Mouse (Mus musculus) cerebellum, adult (tissue): ENCODE measurements around the gene Pde4d.
A peak's percentile ranks its signal among the peaks of the same experiment; 100 is the strongest.

Experiments used
- ATAC-seq: cut with Nextera tagmentation; 2 replicates; pipeline ENCODE4 v1.9.2; 2017; ENCODE audit warnings: mild to moderate bottlenecking, moderate library complexity, mixed read lengths; ENCODE audit not compliant: insufficient number of reproducible peaks, low FRiP score, low TSS enrichment

Pde4d gene

DNA sequence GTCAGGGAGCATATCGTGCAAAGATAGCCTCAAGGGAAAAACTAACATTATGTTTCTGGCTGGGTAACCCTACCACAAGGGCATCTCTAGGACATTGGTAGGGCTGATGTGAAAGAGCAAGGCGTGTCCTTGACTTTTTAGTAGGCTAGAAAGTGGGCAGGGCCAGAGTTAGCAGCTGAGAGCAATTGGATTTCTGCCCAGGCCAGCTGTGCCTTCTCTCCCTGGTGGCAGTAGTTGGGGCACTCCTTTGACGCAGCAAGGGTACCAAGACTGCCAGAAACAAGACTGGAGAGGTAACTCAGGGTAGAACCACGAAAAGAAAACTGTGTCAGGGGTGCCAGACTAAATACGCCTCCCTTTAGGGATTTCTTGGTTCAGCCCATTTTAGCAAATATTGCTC lies 1536.1 kb downstream of the Pde4d start:
- no peak for ATAC-seq

DNA sequence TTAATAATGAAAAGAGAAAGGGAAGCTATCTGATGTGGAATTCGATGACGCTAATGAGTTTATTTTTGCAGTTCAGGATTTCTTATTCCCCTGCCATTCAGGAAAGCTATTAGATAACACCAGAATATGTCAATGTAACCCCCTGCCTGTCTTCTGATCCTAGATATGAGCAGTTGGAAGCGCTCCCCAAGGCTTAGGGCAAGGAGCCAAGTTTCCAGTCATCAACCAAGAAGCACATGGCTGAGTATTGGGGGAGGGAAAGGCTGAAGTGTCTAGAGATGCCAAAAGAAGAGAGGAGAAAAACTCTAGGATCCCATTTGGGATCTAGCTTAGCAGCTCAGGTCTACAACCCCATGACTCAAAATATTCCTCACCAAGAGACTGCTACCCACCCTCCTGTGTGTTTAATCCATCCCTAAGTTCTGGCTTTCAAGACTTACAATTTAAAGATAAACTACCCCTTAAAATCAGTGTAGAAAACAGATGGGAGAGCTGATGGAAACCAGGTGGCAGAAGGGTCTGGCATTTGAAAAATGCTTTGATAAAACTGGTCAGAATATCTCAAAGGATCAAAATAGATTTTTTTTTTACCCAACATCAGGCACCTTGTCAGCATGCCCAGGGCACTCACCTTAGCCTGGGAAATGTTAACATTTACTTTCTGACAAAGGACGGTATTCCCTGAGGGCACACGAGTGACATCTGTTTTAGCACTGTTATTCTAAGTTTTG lies 1543.2 kb downstream of the Pde4d start:
- ATAC-seq = peak; percentile 91

DNA sequence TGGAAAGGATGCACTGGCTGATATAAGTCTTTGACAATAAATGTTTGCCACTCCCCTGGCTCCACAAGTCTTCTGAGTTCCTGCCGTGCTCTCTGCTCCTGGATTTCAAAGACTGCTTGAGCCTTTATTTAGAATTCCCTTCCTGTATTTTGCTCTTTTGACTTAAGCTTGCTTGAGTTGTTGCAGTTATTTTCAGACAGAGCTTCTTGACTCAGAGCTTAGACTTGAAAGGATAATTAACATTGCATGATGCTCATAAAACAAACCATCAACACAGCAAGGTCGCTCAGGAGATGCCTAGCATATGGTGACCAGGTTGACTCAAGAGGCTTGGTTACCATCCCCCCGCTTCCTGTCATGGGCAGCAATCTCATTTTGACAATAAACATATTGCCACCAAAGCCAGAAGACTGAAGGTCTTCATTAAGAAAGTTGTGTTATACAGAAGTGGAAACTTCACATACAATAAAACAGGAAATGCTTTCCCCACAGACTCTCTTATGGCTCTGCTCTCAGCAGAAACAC lies 1544.6 kb downstream of the Pde4d start:
- no peak for ATAC-seq

DNA sequence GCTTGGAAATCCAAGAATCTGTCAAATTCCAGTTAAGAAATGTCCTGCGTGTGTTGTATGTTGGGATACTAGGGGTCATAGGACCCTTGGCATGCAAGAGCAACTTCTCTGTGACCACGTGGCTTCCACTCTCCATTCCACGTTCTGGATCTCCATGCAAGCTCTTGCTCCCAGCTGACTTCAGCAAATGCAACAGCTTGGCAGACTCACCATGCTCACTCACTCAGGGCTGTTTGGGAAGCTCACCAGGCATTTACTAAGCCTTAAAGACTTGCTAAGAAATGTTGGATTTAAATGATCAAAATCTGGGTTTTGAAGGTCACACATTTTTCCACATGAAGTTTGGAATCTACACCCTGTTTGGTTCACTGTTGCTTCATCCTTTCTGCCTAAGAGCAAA lies 1552.3 kb downstream of the Pde4d start:
- no peak for ATAC-seq
